Mouse (Mus musculus) hematopoietic stem cell, adult 5-6 weeks (primary cell): ENCODE results near the gene Rif1. TPM values are rescaled to one million over a fixed set of nuclear protein-coding genes. Genes with fewer than 3 reads are reported as not detected.

Source experiments
- total RNA-seq: library from RNA; stranded (forward); fragments of 172-1452, 232-1000 nt; gene quantifications from 2 replicates; pipeline ENCODE4 v1.2.3, GENCODE M21; 2017

The Rif1 gene
- total RNA-seq, 1 experiment from 2014 or later: 133 TPM

Other genes starting within 250 kb of the Rif1 start
- 56.7 and 70.0 TPM in 2 replicates for gene Rbm43, start 137.7 kb upstream of the Rif1 start, total RNA-seq
- 96.4 and 128 TPM in 2 replicates for gene Nmi, start 99.3 kb upstream of the Rif1 start, total RNA-seq
- 1.2 TPM in 1 of 2 replicates, not detected in the other for gene Tnfaip6, start 34.8 kb upstream of the Rif1 start, total RNA-seq